Mouse (Mus musculus) ES-Bruce4 (cell line): ENCODE results near the gene Dync1i1.

Source experiments
- CTCF ChIP-seq: IDR thresholded peaks from one replicate; pipeline ENCODE4 v1.8.1; 2011; ENCODE audit warnings: low read depth, low read length
- POLR2A ChIP-seq: IDR thresholded peaks from one replicate; pipeline ENCODE4 v1.8.1; 2011; ENCODE audit warnings: low read length; ENCODE audit not compliant: insufficient read depth

GRCm38 (mm10) chr6:6071038-6071437 is 345.6 kb downstream of the Dync1i1 start:
- TF ChIP-seq CTCF, result no peak
- TF ChIP-seq POLR2A, result no peak
